Mouse (Mus musculus) hindbrain, embryonic 13.5 days (tissue): ENCODE data around the gene Ttc28. TPM values are rescaled to one million over a fixed set of nuclear protein-coding genes. Genes with fewer than 3 reads are reported as not detected.

Experiments
- ATAC-seq: fragments of 200-750 bp; cut with Nextera tagmentation; 2 replicates; pipeline ENCODE4 v1.8.0; 2017; ENCODE audit warnings: moderate TSS enrichment; ENCODE audit not compliant: low FRiP score
- H3K27ac ChIP-seq: fragments of 300-500 bp; sonication (generic); 2 replicates; pipeline ENCODE4 v1.5.1; 2015; ENCODE audit warnings: inconsistent platforms, mild to moderate bottlenecking, moderate library complexity
- H3K27me3 ChIP-seq: fragments of 300-500 bp; sonication (generic); 2 replicates; pipeline ENCODE4 v1.6.1; 2015; ENCODE audit warnings: mild to moderate bottlenecking, inconsistent platforms
- H3K36me3 ChIP-seq: fragments of 300-500 bp; sonication (generic); 2 replicates; pipeline ENCODE4 v1.6.1; 2015; ENCODE audit warnings: mild to moderate bottlenecking, inconsistent platforms
- H3K4me1 ChIP-seq: fragments of 300-500 bp; sonication (generic); replicated peaks from 2 replicates; pipeline ENCODE4 v1.6.1; 2015; ENCODE audit warnings: inconsistent platforms
- H3K4me2 ChIP-seq: fragments of 300-500 bp; sonication (generic); 2 replicates; pipeline ENCODE4 v1.6.1; 2015; ENCODE audit warnings: inconsistent platforms, mild to moderate bottlenecking, moderate library complexity
- H3K4me3 ChIP-seq: fragments of 300-500 bp; sonication (generic); 2 replicates; pipeline ENCODE4 v1.5.1; 2015; ENCODE audit warnings: mild to moderate bottlenecking, inconsistent platforms
- H3K9ac ChIP-seq: fragments of 300-500 bp; sonication (generic); 2 replicates; pipeline ENCODE4 v1.6.1; 2015; ENCODE audit warnings: mild to moderate bottlenecking, inconsistent platforms
- H3K9me3 ChIP-seq: fragments of 300-500 bp; sonication (generic); 2 replicates; pipeline ENCODE4 v1.6.1; 2016; ENCODE audit warnings: inconsistent platforms
- WGBS: fragments of 180-500 bp; shearing (Covaris S2); methylation state at CpG from one replicate; pipeline ENCODE4 v1.1.7; 2015; 5-methylcytosine and 5-hydroxymethylcytosine counted together
- polyA plus RNA-seq: library from polyadenylated mRNA; unstranded; fragments of >200 nt; fragmentation: Nextera tagmentation; extraction: Ambion mirVana; gene quantifications from 2 replicates; pipeline ENCODE4 v1.2.1, GENCODE M21; 2015

The Ttc28 gene
- polyA plus RNA-seq, 1 experiment from 2014 or later: 20.2 TPM

DNA sequence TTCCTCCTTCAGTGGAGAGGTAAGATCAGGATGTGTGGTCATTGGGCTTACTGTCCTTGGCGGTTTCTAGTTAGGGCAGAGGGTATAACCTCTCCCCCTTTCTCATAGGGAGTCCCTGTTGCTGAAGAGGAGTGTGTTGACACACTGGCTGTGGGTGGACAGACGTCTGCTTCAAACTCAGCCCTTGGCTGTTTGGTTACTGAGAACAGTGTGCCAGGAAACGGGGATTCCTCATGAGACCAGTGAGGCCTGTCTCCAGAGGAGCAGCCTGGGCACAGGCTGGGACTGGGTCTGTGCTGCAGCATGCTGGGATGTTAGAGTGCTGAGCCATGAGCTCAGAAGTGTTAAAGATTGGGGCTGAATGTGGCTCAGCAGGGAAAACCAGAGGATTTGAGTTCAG is 350.1 kb downstream of the Ttc28 start:
- H3K4me3 ChIP-seq: no peak overlapping the region
- peak overlapping the region; percentile 74; the same call in 1 of the 2 replicates for H3K27ac ChIP-seq
- no peaks in the 10 kb centered on the region for H3K9me3 ChIP-seq
- H3K27me3 ChIP-seq: no peaks in the 10 kb centered on the region
- no peak for ATAC-seq
- H3K36me3 ChIP-seq: peaks cover 55% of the 10 kb centered on the region
- peak overlapping the region; percentile 21 for H3K9ac ChIP-seq
- no peak overlapping the region for H3K4me2 ChIP-seq
- H3K4me1 ChIP-seq: peaks cover 89% of the 10 kb centered on the region
- 49% methylated on average over 3 of the region's 3 CpGs for WGBS

- ATAC-seq: no peak
- H3K4me3 ChIP-seq: no peak overlapping the region
- H3K36me3 ChIP-seq: peaks cover 57% of the 10 kb centered on the region
- H3K9me3 ChIP-seq: no peaks in the 10 kb centered on the region
- H3K27me3 ChIP-seq: no peaks in the 10 kb centered on the region
- H3K9ac ChIP-seq: no peak overlapping the region
- peak overlapping the region; percentile 26; the same call in 1 of the 2 replicates for H3K27ac ChIP-seq
- H3K4me1 ChIP-seq: peaks cover 83% of the 10 kb centered on the region
- H3K4me2 ChIP-seq: no peak overlapping the region
- WGBS: 37% methylated on average over 13 of the region's 13 CpGs
Measured at GRCm38 (mm10) chr5:111231044-111231443, 351.4 kb downstream of the Ttc28 start.

GRCm38 (mm10) chr5:111231769-111232168 is 352.2 kb downstream of the Ttc28 start:
- Histone ChIP-seq H3K36me3 (peaks cover 58% of the 10 kb centered on the region), H3K9me3 (no peaks in the 10 kb centered on the region), H3K9ac (no peak overlapping the region), H3K4me2 (no peak overlapping the region), H3K27ac (peak overlapping the region; percentile 61), H3K4me1 (peaks cover 77% of the 10 kb centered on the region), H3K27me3 (no peaks in the 10 kb centered on the region), H3K4me3 (no peak overlapping the region)
- peak; percentile 22; the same call in 1 of the 2 replicates for ATAC-seq
- 22% methylated on average over 1 of the region's 1 CpGs for WGBS

GRCm38 (mm10) chr5:111233022-111233709 is 353.6 kb downstream of the Ttc28 start:
- Histone ChIP-seq H3K36me3 (peaks cover 66% of the 10 kb centered on the region), H3K9ac (peak overlapping the region; percentile 43; the same call in 1 of the 2 replicates), H3K27me3 (no peaks in the 10 kb centered on the region), H3K4me3 (no peak overlapping the region), H3K4me1 (peaks cover 63% of the 10 kb centered on the region), H3K27ac (peak overlapping the region; percentile 61), H3K9me3 (no peaks in the 10 kb centered on the region), H3K4me2 (no peak overlapping the region)
- no peak for ATAC-seq
- WGBS: 63% methylated on average over 24 of the region's 24 CpGs

DNA sequence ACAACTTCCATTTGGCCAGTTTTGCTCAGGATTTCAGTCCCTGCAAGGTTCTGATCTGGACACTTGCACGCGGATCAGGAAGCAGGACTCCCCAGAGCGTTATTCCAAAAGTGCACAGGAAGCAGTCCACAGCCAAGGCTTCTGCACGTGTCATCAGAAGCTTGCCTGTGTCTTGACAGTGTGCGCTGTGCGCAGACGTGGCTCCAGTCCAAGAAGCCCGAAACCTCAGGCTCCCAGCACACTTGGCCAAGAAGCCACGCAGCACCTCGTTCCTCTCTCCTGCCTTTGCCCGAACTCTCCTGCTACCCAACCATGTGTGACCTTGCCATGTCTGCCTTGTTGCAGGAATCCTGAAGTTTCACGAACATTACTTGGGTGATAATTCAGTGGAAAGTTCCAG is 355.5 kb downstream of the Ttc28 start:
- 81% methylated on average over 12 of the region's 12 CpGs for WGBS
- no peak overlapping the region for H3K4me3 ChIP-seq
- H3K36me3 ChIP-seq: peaks cover 76% of the 10 kb centered on the region

GRCm38 (mm10) chr5:111237176-111237636 is 357.6 kb downstream of the Ttc28 start:
- H3K9me3 ChIP-seq: no peaks in the 10 kb centered on the region
- H3K9ac ChIP-seq: no peak overlapping the region
- no peak overlapping the region for H3K4me2 ChIP-seq
- H3K27ac ChIP-seq: no peak overlapping the region
- ATAC-seq: no peak
- H3K36me3 ChIP-seq: peaks cover 77% of the 10 kb centered on the region
- H3K4me1 ChIP-seq: peaks cover 27% of the 10 kb centered on the region
- 86% methylated on average over 9 of the region's 9 CpGs for WGBS
- H3K4me3 ChIP-seq: no peak overlapping the region
- 0 out of 2 replicates have a peak, but pooled peaks cover 3% of the 10 kb centered on the region for H3K27me3 ChIP-seq

More for the DNA sequence above, 355.5 kb downstream of the Ttc28 start:
- no peak for ATAC-seq
- Histone ChIP-seq H3K4me2 (no peak overlapping the region), H3K4me1 (peaks cover 43% of the 10 kb centered on the region), H3K9me3 (no peaks in the 10 kb centered on the region), H3K27ac (no peak overlapping the region), H3K27me3 (0 out of 2 replicates have a peak, but pooled peaks cover 3% of the 10 kb centered on the region), H3K9ac (no peak overlapping the region)

DNA sequence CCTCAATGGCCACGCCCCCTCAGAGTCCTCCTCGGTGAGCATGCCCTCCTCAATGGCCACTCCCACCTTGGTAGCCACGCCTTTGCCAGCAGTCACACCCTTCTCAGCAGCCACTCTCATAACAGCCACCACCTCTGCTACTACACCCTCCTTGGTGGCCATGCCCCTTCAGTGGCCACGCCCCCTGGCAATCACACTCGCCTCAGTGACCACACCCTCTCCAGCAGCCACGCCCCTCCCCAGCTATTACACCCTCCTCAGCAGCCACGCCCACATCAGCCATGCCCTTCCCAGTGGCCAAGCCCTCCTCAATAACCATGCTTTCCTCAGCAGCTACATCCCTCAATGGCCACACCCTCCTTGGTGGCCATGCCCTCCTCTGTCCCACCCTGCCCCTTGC is 359.6 kb downstream of the Ttc28 start:
- Histone ChIP-seq H3K9ac (no peak overlapping the region), H3K9me3 (no peaks in the 10 kb centered on the region), H3K4me2 (no peak overlapping the region), H3K27ac (no peak overlapping the region), H3K36me3 (peaks cover 63% of the 10 kb centered on the region), H3K4me3 (no peak overlapping the region), H3K4me1 (peaks cover 30% of the 10 kb centered on the region), H3K27me3 (0 out of 2 replicates have a peak, but pooled peaks cover 3% of the 10 kb centered on the region)
- WGBS: 53% methylated on average over 7 of the region's 7 CpGs
- ATAC-seq: no peak

DNA sequence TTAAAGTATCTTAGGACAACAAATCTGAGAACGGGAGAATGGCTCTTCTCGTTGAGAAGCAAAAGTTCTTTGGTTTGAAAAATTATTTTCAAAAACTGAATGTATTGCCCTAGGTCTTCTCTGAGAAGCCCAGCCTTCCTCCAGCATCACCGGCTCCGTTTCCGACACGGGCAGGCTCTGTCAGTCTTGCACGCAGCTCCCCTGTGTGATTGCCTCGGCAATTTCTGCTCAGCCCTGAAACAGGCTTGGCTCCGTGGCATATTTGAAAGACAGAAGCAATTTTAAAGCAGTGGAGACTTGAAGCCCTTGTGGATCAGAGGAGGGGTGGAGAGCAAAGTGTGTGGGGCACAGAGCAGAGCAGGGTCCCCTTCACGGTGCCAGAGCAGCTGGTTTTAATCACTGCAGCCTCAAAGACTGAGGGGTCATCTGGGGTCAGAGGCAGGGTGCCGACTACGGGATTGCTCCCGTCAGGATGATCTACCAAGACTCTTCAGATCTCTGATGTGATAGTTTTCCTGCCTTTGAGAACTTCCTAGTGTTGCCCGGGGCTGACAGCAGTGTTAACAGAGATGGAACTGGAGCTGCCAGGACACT is 363.9 kb downstream of the Ttc28 start:
- peak overlapping the region; percentile 78 for H3K27ac ChIP-seq
- no peak overlapping the region for H3K9ac ChIP-seq
- 26% methylated on average over 14 of the region's 14 CpGs for WGBS
- ATAC-seq: no peak
- H3K36me3 ChIP-seq: peaks cover 30% of the 10 kb centered on the region
- H3K4me2 ChIP-seq: no peak overlapping the region
- peaks cover 30% of the 10 kb centered on the region for H3K4me1 ChIP-seq
- H3K9me3 ChIP-seq: no peaks in the 10 kb centered on the region
- H3K27me3 ChIP-seq: 0 out of 2 replicates have a peak, but pooled peaks cover 3% of the 10 kb centered on the region
- no peak overlapping the region for H3K4me3 ChIP-seq

DNA sequence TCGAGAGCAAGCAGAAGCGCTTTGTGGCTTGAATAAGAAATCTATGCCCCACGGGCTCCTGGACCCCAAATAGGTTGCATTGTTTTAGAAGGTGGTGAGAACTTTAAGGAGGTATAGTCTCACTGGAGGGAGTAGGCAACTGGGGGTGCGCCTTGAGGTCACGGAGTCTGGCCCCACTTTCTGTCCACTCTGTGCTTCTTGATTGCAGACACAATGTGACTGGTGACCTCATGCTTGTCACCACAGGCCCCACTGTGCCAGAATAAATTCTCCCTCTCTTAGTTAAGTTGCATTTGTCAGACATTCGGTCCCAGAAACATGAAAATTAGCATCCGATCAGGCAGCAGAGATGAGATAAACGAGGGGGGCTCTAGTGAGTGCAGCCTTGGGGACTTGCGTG is 364.5 kb downstream of the Ttc28 start:
- H3K4me1 ChIP-seq: peaks cover 30% of the 10 kb centered on the region
- 0 out of 2 replicates have a peak, but pooled peaks cover 3% of the 10 kb centered on the region for H3K27me3 ChIP-seq
- peaks cover 26% of the 10 kb centered on the region for H3K36me3 ChIP-seq
- WGBS: 64% methylated on average over 9 of the region's 9 CpGs
- H3K4me3 ChIP-seq: no peak overlapping the region
- ATAC-seq: no peak
- H3K9ac ChIP-seq: no peak overlapping the region
- no peaks in the 10 kb centered on the region for H3K9me3 ChIP-seq
- H3K27ac ChIP-seq: peak overlapping the region; percentile 78
- H3K4me2 ChIP-seq: no peak overlapping the region

GRCm38 (mm10) chr5:111247571-111248265 is 368.1 kb downstream of the Ttc28 start:
- H3K9ac ChIP-seq: no peak overlapping the region
- H3K4me3 ChIP-seq: no peak overlapping the region
- H3K4me2 ChIP-seq: no peak overlapping the region
- no peak for ATAC-seq
- H3K36me3 ChIP-seq: peaks cover 13% of the 10 kb centered on the region; the same call in 1 of the 2 replicates
- H3K9me3 ChIP-seq: no peaks in the 10 kb centered on the region
- no peak overlapping the region for H3K27ac ChIP-seq
- whole genome bisulfite sequencing: 87% methylated on average over 10 of the region's 10 CpGs
- H3K27me3 ChIP-seq: no peaks in the 10 kb centered on the region
- peaks cover 26% of the 10 kb centered on the region for H3K4me1 ChIP-seq

GRCm38 (mm10) chr5:111252147-111252546 is 372.5 kb downstream of the Ttc28 start:
- H3K4me2 ChIP-seq: no peak overlapping the region
- H3K9me3 ChIP-seq: no peaks in the 10 kb centered on the region
- no peak overlapping the region for H3K4me3 ChIP-seq
- WGBS: 79% methylated on average over 3 of the region's 3 CpGs
- ATAC-seq: no peak
- peaks cover 39% of the 10 kb centered on the region for H3K4me1 ChIP-seq
- no peak overlapping the region for H3K9ac ChIP-seq
- H3K27me3 ChIP-seq: 0 out of 2 replicates have a peak, but pooled peaks cover 5% of the 10 kb centered on the region
- no peak overlapping the region for H3K27ac ChIP-seq
- peaks cover 13% of the 10 kb centered on the region for H3K36me3 ChIP-seq

GRCm38 (mm10) chr5:111254362-111254761 is 374.8 kb downstream of the Ttc28 start:
- H3K4me2 ChIP-seq: no peak overlapping the region
- WGBS: 70% methylated on average over 9 of the region's 9 CpGs
- H3K36me3 ChIP-seq: peaks cover 10% of the 10 kb centered on the region
- H3K9ac ChIP-seq: peak overlapping the region; percentile 65; the same call in 1 of the 2 replicates
- no peak overlapping the region for H3K4me3 ChIP-seq
- peaks cover 56% of the 10 kb centered on the region for H3K4me1 ChIP-seq
- ATAC-seq: no peak
- 0 out of 2 replicates have a peak, but pooled peaks cover 5% of the 10 kb centered on the region for H3K27me3 ChIP-seq
- H3K9me3 ChIP-seq: no peaks in the 10 kb centered on the region
- H3K27ac ChIP-seq: peak overlapping the region; percentile 96
